Mouse (Mus musculus): ENCODE measurements around the gene Alpk1.
"Not testable (repeated sequence)": the region's sequence is repeated elsewhere in the genome, so short reads cannot be mapped to it uniquely, and the experiment has no call there.

Gene Alpk1

DNA sequence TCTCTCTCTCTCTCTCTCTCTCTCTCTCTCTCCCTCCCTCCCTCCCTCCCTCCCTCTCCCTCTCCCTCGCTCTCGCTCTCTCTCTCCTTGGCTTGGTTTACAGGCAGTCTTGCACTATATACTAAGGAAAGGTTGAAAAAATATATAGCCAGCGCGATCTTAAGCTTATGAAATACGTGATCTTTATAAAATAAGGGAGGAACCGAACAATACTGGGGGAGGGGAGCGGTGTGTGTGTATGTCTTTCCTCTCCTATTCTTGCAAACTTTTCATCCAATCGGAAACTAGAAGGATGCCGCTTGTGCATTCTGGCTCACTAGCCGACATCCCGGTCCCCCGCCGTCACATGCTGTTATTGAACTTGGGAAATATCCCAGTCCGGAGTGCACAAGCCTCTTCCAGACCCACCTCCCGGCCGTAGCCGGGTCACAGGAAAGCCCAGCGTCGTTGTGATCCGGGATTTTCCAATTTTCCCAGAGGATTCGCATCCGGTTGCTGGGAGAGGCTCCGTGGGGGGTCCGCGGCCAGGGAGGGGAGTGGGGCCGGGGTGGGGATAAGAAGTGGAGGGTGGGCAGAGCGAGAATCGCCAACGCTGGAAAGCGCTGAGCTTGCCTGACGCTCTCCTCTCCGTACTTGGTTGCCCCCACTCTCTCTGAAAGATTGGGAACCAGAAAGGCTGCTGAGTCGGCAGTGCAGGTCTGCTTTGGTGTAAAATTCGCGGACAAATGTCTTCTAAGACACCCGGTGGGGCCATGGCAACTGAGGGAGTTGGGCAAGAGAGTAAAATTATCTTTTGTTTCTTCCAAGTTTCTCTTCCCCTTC, 10.1 kb upstream of the Alpk1 start:
- DNase-seq (ENCODE audit: low spot score): peak; percentile 67

GRCm38 (mm10) chr3:127789500-127790191, 9.3 kb upstream of the Alpk1 start, which contains the start of gene Tifa:
Gene Tifa (plus strand): TSS chr3:127789805.
- DNase-seq (ENCODE audit: low spot score): peak; percentile 63

DNA sequence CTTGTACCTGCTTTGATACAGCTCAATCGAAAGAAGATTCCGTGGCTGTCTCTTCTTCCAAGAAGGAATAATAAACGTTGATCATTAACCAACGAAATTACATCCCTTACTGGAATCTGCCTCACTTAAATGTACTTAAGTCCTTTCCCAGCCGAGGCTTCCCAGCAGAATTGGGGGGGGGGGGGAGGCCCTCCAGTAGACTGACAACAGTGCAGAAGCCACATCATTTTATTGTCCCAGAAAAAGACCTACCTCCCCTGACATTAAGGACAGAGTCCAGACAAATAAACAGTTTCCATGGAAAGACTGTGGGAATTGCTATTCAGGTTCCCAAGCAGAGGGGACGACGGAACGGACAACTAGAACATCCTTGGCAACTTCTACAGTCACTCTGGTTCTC, 8.6 kb upstream of the Alpk1 start:
- DNase-seq (ENCODE audit: low spot score): no peak

DNA sequence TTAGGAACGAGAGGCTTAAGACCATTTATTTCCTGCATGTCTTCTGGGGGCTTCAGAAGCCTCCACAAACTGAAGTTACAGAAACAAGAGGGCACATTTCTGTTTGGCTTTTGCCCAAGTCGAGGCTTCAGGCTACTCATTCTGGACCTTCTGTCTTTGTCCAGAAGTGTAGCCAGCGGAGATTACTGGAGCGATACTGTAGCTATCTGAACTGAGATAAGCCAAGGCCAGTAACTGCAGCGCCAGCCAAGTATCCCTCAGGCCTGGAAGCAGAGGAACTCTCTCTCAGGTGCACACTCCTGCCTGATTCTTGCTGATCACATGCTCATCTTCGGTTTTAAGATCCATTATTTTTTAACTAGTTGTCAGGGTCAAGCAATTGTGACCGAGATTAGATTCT, 7.7 kb upstream of the Alpk1 start:
- DNase-seq (ENCODE audit: low spot score): no peak

GRCm38 (mm10) chr3:127787032-127787431, 6.7 kb upstream of the Alpk1 start:
- no peak for DNase-seq (ENCODE audit: low spot score)

DNA sequence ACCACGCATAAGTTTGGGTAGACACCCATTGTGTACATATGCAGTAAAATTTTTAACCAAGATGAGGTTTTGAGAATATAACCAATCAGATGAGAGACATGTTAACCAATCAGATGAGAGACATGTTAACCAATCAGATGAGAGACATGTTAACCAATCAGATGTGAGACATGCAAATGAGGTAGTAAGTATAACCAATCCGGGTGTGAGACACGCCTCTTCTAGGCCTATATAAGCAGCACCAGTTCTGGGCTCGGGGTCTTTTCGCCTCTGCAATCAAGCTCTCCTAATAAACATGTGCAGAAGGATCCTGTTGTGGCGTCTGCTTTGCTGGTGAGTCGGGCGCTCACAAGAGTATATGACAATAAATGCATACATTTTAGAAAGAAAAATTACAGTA, 3.4 kb upstream of the Alpk1 start:
- not testable (repeated sequence) for DNase-seq (ENCODE audit: low spot score)

DNA sequence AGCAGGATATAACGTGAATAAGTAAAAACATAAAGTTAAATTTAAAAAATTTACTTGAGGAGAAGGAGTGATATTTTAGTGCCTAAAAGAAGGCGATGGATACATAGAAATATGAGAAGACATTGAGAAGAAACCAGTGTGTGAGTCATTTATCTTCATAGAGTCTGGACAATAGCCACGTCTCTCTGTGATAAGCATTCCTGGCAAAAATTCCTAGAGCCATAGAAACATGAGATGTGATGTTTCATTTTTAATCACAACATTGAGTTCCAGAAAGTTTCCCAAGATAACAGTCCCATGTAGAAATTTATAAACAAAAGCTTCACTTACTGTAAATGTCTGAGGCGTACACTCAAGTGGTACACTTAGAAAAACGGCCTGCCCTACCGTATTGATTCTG, 2.6 kb upstream of the Alpk1 start:
- no peak for DNase-seq (ENCODE audit: low spot score)

- no peak for DNase-seq (ENCODE audit: low spot score)
These were observed 594 bp upstream of the Alpk1 start for GRCm38 (mm10) chr3:127780921-127781320.

- no peak for DNase-seq (ENCODE audit: low spot score)
These were observed 11.2 kb downstream of the Alpk1 start for GRCm38 (mm10) chr3:127769146-127769545.

- no peak for DNase-seq (ENCODE audit: low spot score)
These were observed 14.4 kb downstream of the Alpk1 start for GRCm38 (mm10) chr3:127765971-127766370.

DNA sequence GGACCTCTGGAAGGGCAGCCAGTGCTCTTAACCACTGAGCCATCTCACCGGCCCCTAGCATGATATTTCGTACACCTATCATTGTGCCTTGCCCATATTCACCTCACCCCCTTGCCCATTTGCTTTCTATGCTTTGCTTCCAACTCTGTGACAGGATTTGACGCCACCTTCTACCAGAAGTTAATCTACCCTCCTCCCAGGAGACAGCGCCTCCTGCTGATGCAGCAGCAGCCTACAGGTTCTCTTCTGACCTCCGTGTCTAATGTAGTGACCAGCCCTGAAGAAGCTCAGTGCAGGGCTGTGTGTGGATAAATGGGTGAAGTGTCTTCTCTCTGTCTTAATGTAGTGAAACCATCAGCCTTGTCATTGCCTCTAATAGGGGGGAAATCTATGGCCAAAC, 15.8 kb downstream of the Alpk1 start:
- DNase-seq (ENCODE audit: low spot score): no peak

DNA sequence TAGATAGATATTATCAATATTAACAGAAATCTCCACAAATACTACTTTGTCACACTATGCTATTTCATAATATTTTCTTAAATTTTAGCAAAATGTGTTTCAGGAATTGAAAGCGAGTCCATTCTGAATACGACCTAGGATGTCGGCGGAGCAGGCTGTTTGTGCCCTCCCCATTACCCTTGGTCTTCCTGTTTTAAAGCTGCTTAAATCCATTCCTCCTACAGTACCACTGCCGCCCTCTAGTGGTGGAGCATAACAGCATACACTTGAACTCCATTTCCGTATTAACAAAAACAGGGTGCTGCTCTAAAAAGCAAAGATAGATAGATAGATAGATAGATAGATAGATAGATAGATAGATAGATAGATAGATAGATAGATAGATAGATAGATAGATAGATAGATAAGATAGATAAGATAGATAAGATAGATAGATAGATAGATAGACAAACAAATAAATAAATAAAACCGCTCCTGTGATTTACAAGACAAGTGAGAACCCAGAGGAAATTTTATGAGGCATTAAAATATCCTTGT, 17.2 kb downstream of the Alpk1 start:
- peak; percentile 89 for DNase-seq (ENCODE audit: low spot score)

DNA sequence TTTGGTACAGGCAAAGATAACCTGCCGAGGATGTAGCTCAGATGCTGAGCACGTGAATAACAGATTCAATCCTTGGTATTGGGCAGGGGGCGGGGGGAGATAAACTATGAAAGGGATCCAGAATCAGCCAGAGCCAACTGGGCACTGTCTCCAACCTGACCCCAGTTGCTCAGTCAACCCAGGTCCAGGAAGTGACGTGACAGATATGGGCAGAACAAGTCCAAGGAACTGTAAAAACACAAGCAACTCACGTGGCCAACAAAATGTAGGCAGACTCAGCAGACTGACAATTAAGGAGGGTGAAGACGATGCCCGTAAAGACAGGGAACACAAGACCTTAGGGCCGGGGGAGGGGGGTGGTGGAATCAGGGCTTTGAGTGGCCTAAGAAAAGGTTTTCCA, 17.9 kb downstream of the Alpk1 start:
- DNase-seq (ENCODE audit: low spot score): no peak

- DNase-seq (ENCODE audit: low spot score): peak; percentile 88
These were observed 21.1 kb downstream of the Alpk1 start for GRCm38 (mm10) chr3:127759212-127759611.

DNA sequence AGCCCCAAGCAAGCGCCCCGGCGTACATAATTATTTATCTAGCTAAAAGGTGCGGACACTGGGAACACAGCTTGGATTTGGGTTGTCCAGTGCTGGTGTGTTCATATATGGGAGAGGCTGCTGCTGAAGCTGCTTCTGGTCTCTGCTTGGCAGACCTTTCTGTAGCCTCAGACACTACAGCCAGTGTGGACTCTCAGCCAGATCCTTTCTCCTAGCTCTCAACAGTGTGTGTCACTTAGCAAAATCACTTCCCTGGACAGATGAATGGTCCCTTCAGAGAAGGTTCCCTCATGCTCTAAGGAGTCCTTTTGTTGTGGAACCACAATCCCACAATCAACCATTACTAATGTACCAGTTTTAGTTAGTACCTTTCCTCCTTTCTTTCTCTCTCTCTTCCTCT, 21.5 kb downstream of the Alpk1 start:
- peak; percentile 47 for DNase-seq (ENCODE audit: low spot score)

DNA sequence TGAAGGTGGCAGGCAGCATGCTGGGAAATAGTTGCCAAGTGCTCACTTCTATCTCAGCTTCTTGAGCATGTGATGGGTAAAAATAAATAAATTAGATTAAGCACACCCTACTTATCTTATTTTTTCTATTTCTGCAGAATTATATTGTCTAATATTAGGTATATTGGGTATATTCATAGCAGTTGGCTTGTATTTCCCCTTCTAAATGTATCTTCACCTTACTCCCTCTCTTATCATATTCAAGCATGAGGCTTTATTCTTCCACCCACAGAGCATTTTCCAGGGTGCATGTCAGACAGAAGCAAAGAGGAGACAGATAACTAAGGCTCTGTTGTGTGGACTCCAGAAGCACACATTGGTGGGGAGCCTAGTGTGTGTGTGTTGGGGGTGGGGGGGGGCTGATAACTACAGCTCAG, 22.4 kb downstream of the Alpk1 start:
- no peak for DNase-seq (ENCODE audit: low spot score)

GRCm38 (mm10) chr3:127756458-127756857, 23.9 kb downstream of the Alpk1 start:
- no peak for DNase-seq (ENCODE audit: low spot score)

GRCm38 (mm10) chr3:127749981-127750562, 30.3 kb downstream of the Alpk1 start:
- peak; percentile 53 for DNase-seq (ENCODE audit: low spot score)

DNA sequence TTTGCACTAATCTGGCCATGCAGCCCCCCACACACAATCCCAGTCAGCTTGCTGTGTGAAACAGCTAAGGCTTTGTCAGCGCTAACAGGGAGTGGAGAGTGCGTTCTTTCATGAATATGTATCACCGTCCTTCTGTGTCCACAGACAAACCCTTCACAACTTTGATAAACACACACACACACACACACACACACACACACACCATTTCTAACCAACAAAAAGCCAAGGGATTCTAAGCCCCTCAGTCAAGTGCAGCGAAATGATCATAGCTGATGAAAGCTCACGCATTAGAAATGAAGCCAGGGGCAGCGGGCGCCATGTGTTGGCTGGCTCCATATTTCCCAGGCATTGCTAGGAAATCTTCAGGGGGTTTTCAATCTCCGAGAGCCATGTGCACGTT, 31.1 kb downstream of the Alpk1 start:
- peak; percentile 54 for DNase-seq (ENCODE audit: low spot score)

DNA sequence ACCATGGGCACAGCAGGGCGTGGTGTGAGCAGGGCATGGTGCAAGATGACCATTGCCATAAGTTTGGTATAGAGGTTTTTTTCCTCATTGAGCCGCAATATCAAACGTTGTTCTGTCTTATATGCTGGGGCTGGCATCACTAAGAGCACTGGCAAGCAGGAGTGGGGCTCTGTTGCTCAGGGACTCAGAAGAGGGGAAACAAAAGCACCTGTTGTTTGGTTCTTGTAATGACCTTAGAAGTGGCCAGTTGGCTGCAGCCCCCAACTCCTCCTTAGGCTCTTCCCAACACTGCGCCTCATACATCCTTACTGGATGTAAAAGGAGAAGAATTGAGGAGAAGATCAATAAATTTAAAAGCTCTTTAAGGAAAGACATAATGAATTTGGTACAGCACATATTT, 31.7 kb downstream of the Alpk1 start:
- no peak for DNase-seq (ENCODE audit: low spot score)

DNA sequence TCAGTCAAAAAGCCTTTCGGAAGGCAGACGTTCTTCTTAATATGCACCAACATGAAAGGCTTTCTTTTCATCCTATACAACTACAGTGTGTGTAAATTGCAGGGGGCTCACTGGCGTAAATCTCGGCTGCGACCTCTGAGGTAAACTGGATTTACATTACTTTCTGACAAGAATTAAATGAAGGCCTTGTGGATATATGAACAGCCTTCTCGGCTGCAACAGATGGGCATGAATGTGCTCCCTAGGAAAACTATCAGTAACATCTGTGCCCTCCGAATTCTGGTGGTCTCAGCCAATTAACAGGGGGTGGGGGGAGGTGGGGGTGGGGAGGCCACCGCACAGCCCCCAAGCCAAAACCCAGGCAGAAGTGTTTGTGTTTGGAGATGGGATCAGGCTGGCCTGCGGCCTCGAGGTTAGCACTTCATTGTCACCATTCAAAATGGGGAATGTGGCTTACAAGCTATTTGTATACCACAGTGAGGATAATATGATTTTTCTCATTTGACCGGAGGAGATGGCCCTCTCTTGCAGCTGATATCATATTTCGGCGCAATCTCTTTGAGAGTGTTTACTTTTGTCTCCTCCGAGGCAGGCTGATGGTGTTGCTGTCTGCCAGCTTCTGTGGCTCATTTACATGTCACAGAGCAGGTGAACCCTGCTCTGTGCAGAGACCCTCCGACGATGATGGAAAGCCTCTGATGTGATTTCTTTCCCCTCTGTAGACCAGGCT, 34.3 kb downstream of the Alpk1 start:
- peak; percentile 51 for DNase-seq (ENCODE audit: low spot score)

GRCm38 (mm10) chr3:127745504-127745903, 34.8 kb downstream of the Alpk1 start:
- DNase-seq (ENCODE audit: low spot score): peak; percentile 56
